Mouse (Mus musculus): ENCODE measurements around the gene Sfxn3.

Sfxn3 gene

DNA sequence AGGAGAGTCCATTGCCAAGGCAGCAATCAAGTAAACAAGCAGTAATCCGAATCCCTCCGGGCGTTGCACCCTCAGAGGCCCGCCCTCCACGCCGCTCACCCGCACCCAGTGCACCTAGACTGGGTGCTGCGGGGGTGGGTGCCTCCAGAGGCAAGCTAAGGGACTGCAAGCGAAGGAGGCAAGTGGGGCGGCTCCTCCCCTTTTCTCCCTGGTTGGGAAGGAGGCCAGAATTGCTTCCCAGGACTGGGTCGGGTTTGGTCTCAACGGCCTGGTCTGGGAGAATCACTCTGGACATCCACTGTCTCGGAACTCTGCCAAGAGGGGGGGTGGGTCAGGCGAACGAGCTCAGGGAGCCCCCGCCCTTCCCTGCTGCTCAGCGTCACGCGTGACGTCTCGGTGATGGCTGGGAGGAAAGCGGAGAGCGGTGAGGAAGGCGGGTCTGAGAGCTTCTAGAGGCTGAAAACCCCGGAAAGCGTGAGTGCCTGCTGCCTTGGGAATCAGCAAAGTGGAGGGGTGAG, at the start of gene Sfxn3:
TSS of gene Sfxn3 (plus strand) at position 87 of the 518 bp plus-strand sequence.
- peak; percentile 79 for DNase-seq (ENCODE audit: low read depth, low spot score)

DNA sequence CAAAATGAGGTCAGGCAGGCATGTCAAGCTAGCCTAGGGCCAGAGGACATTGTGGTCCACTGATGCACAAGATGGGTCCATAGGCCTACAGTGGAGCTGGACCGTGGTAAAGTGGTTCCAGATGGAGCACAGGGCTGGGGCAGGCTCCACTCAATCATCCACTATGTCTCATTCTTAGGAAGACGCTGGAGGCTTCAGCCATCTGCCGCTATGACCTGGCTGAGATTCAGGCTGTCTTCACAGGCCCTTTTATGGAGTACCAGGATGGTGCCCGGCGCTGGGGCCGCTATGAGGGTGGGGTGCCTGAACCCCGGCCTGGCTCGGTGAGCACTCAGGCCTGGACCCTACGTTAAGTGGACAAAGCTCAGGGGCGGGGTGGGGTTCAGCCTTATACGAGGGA, 49.5 kb upstream of the Sfxn3 start:
- no peak for DNase-seq (ENCODE audit: low read depth, low spot score)

DNA sequence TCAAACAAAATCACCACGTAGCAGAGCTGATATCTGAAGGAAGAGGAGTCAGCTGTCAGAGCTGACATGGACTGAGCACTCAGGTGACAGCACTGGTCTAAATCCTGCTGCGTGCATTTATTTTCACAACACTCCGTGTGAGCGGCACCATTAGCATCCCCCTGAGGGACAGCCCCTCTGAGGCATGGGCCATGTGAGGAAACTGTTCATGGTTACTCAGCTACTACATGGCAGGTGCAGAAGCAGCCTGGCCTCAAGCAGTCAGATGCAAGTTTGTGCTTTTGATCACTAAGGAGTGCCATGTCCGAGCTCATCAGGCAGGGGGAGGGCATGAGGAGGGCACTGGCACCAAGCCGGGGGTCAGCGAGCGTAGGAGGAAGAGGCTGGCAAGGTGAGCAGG, 47.7 kb upstream of the Sfxn3 start:
- DNase-seq (ENCODE audit: low read depth, low spot score) = no peak

GRCm38 (mm10) chr19:45002301-45002700, 45.0 kb upstream of the Sfxn3 start:
- no peak for DNase-seq (ENCODE audit: low read depth, low spot score)

DNA sequence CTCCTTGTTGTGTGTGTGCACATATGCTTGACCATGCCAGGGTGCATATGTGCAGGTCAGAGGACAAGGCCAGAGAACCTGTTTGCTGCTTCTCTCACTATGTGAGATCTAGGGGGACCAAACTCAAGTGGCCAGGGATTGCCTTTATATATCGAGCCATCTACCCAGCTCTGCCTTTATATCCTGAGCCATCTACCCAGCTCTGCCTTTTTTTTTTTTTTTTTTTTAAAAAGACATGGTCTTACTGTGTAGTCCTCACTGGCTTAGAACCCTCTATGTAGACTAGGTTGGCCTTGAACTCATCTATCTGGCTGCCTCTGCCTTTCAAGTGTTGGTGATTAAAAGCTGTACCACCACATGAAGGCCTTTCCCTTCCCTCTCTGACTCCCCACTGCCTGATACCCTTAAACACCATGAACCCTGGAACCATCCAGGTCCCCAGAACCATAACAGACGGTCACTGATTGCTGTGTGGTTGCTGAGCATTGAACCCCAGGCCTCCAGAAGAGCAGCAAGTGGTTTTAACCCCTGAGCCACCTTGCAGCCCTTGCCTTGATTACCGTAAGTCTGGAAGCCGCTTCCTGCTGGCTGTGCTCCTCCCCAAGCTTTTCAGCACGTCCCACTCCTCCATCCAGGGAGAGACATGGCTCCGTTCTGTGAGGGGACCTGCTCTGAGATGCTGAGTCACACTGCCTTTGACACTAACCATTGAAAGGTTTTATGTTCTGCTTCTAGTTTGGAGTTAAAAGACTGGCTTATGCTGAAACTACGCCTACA, 43.4 kb upstream of the Sfxn3 start:
- no peak for DNase-seq (ENCODE audit: low read depth, low spot score)

GRCm38 (mm10) chr19:45005444-45005843, 41.9 kb upstream of the Sfxn3 start, which contains the start of gene Twnk:
Gene Twnk, plus strand, starts transcription at chr19:45005663.
- no peak for DNase-seq (ENCODE audit: low read depth, low spot score)

GRCm38 (mm10) chr19:45005957-45006712, 41.2 kb upstream of the Sfxn3 start, which contains the start of gene Mrpl43:
Gene Mrpl43, minus strand, starts transcription at chr19:45006442.
- DNase-seq (ENCODE audit: low read depth, low spot score) = peak; percentile 87

DNA sequence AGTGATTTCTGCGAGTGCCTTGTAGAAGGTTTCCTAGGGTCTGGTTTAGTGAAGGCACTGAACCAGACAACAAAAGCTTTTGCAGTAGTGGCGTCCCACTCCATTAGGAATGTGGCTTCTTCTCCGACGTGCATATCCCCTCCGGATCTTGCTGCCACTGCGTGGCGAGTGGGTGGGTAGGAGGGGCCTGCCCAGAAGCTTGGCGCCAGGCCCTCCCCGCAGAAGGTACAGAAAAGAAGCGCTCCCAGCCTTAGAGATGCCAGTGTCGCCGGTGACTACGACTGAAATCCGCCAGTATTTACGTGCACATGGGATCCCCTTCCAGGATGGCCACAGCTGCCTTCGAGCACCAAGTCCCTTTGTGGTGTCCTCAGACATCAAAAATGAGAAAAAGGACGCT, 40.3 kb upstream of the Sfxn3 start:
- DNase-seq (ENCODE audit: low read depth, low spot score) = no peak

GRCm38 (mm10) chr19:45007425-45008191, 39.7 kb upstream of the Sfxn3 start:
- DNase-seq (ENCODE audit: low read depth, low spot score) = no peak

- DNase-seq (ENCODE audit: low read depth, low spot score) = no peak
These were observed 36.7 kb upstream of the Sfxn3 start for GRCm38 (mm10) chr19:45010646-45011045.

GRCm38 (mm10) chr19:45012219-45012618, 35.1 kb upstream of the Sfxn3 start:
- DNase-seq (ENCODE audit: low read depth, low spot score) = no peak

GRCm38 (mm10) chr19:45012636-45013035, 34.7 kb upstream of the Sfxn3 start:
- DNase-seq (ENCODE audit: low read depth, low spot score) = no peak

GRCm38 (mm10) chr19:45013581-45014225, 33.6 kb upstream of the Sfxn3 start:
- no peak for DNase-seq (ENCODE audit: low read depth, low spot score)

GRCm38 (mm10) chr19:45014335-45014971, 32.9 kb upstream of the Sfxn3 start, which contains the start of gene Lzts2:
Gene Lzts2, plus strand, starts transcription at chr19:45014414.
- DNase-seq (ENCODE audit: low read depth, low spot score) = no peak

GRCm38 (mm10) chr19:45014981-45015402, 32.3 kb upstream of the Sfxn3 start:
- DNase-seq (ENCODE audit: low read depth, low spot score) = no peak

DNA sequence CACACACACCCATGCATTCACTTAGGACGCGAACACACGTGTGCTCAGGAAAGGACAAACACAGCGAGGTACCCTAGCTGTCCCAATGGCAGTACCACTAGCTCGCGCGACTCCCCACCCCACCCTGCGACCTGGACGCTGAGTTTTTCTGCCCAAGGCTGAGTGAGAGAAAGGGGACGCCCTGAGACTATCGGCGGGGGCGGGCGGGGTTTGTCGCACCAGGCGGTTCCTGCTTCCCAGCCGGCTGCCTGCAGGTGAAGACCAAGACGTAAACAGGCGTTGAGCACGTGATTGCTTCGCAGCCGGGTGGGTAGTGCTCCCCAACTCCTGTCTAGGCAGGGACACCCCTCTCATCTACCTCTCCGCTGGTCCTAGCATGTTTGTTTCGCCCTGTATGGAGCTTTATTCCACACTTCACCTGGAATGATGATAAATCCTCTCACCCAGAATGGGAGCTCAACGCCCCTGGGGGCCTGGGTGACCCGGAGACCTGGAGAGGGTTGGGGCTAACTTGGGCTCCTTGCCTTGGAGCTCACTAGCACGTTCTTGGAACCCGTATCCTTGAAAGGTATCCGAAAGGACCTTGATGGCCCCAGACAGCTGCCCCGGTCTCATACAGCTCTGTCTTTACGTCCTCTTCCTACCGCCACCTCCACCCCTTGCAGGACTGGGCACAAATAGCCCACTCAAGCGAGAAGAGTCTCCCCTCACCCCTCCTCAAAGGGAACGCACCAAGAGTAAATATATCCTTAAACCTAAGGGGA, 31.6 kb upstream of the Sfxn3 start:
- DNase-seq (ENCODE audit: low read depth, low spot score) = no peak

DNA sequence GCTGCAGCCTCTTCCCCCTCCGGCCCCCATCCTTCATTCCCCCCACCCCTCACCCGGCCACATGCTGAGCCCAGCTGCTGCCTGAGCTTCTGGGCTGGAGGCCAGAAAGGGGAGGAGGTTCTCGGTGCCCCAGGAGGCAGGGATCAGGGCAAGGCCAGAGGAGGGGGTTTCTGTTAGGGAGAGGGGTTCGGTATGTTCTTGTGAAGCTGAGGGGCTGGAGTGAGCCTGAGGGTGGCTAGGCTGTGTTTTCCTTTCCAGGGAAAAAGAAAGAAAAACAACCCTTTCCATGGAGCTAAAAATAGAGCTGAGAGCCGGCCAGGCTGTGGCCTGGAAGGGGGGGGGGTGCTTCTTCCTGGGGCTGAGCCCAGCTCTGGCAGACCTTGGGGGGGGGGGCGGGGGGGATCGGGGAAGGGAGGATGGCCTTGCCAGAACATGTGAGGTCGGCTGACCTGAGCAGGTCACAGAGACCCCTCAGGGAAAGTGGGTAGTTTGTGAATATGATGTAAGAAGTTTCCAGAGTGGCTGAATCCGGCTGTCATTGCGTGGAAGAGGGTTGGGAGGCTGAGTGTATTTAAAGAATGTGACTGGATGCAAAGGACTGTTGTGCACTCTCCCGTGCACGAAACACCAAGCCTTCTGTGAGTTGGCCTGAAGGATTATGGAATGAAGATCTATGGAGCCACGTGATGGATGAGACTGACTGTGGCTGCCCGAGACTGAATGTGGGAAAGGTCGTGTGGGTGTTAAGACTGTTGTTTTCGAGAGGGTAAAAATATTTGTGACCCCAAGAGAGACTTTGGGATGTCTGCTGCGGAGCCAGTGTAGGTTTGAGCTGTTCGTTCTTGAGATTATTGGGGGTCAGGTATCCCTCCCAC, 30.7 kb upstream of the Sfxn3 start:
- peak; percentile 53 for DNase-seq (ENCODE audit: low read depth, low spot score)

GRCm38 (mm10) chr19:45017216-45017771, 30.0 kb upstream of the Sfxn3 start:
- peak; percentile 48 for DNase-seq (ENCODE audit: low read depth, low spot score)

DNA sequence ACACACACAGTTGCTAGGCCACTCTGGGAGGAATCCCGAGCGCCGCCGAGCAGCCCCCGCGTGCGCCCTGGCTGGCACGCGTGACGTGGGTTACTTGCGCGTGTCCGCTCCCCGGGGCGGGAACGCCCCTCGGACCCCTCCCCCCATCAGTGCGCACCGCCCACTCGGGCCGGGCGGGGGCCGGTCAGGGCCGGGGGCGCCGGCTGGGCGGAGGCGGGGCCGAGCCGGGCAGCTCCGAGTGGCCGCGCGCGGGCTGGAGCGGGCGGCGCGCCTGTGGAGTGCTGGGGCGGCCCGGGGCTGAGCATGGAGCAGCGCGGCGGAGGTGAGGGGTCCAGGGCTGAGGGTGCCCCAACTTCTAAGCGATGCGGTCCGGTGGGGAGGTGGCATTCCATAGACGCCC, 29.4 kb upstream of the Sfxn3 start:
- DNase-seq (ENCODE audit: low read depth, low spot score) = peak; percentile 48
